Mouse (Mus musculus) embryonic facial prominence, embryonic 12.5 days (tissue): ENCODE measurements around the gene Gm17677. TPM values are rescaled to one million over a fixed set of nuclear protein-coding genes. Genes with fewer than 3 reads are reported as not detected.

ENCODE experiments used
- ATAC-seq: fragments of 200-750 bp; cut with Nextera tagmentation; 2 replicates; pipeline ENCODE4 v1.8.0; 2017; ENCODE audit not compliant: insufficient number of reproducible peaks, insufficient read depth, low FRiP score, low TSS enrichment
- H3K27ac ChIP-seq: fragments of 300-500 bp; sonication (generic); 2 replicates; pipeline ENCODE4 v1.5.1; 2016; ENCODE audit warnings: mild to moderate bottlenecking
- H3K27me3 ChIP-seq: fragments of 300-500 bp; sonication (generic); 2 replicates; pipeline ENCODE4 v1.6.1; 2016; ENCODE audit warnings: mild to moderate bottlenecking, moderate library complexity
- H3K36me3 ChIP-seq: fragments of 300-500 bp; sonication (generic); 2 replicates; pipeline ENCODE4 v1.6.1; 2016; ENCODE audit warnings: mild to moderate bottlenecking
- H3K4me1 ChIP-seq: fragments of 300-500 bp; sonication (generic); 2 replicates; pipeline ENCODE4 v1.6.1; 2016
- H3K4me2 ChIP-seq: fragments of 300-500 bp; sonication (generic); replicated peaks from 2 replicates; pipeline ENCODE4 v1.6.1; 2016; ENCODE audit warnings: mild to moderate bottlenecking, moderate library complexity
- H3K4me3 ChIP-seq: fragments of 300-500 bp; sonication (generic); 2 replicates; pipeline ENCODE4 v1.5.1; 2016; ENCODE audit warnings: mild to moderate bottlenecking
- H3K9ac ChIP-seq: fragments of 300-500 bp; sonication (generic); 2 replicates; pipeline ENCODE4 v1.6.1; 2016; ENCODE audit warnings: mild to moderate bottlenecking, moderate library complexity
- H3K9me3 ChIP-seq: fragments of 300-500 bp; sonication (generic); 2 replicates; pipeline ENCODE4 v1.6.1; 2016; ENCODE audit warnings: mild to moderate bottlenecking, moderate library complexity
- WGBS: fragments of 180-500 bp; shearing (Covaris S2); methylation state at CpG from one replicate; pipeline ENCODE4 v1.1.7; 2016; 5-methylcytosine and 5-hydroxymethylcytosine counted together
- polyA plus RNA-seq: library from polyadenylated mRNA; unstranded; fragments of >200 nt; fragmentation: Nextera tagmentation; extraction: Ambion mirVana; gene quantifications from 2 replicates; pipeline ENCODE4 v1.2.1, GENCODE M21; 2016

Gene Gm17677
- not detected in 2 replicates for polyA plus RNA-seq

GRCm38 (mm10) chr9:35740749-35741148, at the start of gene Gm17677:
TSS of gene Gm17677 (plus strand) at chr9:35741049.
- no peak for ATAC-seq

GRCm38 (mm10) chr9:35691924-35692323, 48.9 kb upstream of the Gm17677 start:
- no peaks in the 10 kb centered on the region for H3K9me3 ChIP-seq
- no peak overlapping the region for H3K9ac ChIP-seq
- no peak overlapping the region for H3K4me3 ChIP-seq
- H3K27me3 ChIP-seq = no peaks in the 10 kb centered on the region
- H3K4me2 ChIP-seq = no peak overlapping the region
- H3K36me3 ChIP-seq = no peaks in the 10 kb centered on the region
- H3K27ac ChIP-seq = no peak overlapping the region
- no peak for ATAC-seq
- peaks cover 3% of the 10 kb centered on the region; the same call in 1 of the 2 replicates for H3K4me1 ChIP-seq

More at GRCm38 (mm10) chr9:35740749-35741148, at the start of gene Gm17677:
- Histone ChIP-seq H3K4me3 (no peak within 1 kb of the TSS), H3K36me3 (no peaks in the 10 kb centered on the region), H3K27ac (no peak within 1 kb of the TSS), H3K4me2 (no peak within 1 kb of the TSS), H3K9ac (no peak within 1 kb of the TSS), H3K9me3 (peaks cover 4% of the 10 kb centered on the region; the same call in 1 of the 2 replicates), H3K4me1 (no peaks in the 10 kb centered on the region), H3K27me3 (no peaks in the 10 kb centered on the region)

GRCm38 (mm10) chr9:35707265-35707664, 33.6 kb upstream of the Gm17677 start:
- no peaks in the 10 kb centered on the region for H3K9me3 ChIP-seq
- H3K4me2 ChIP-seq = no peak overlapping the region
- H3K9ac ChIP-seq = no peak overlapping the region
- no peak overlapping the region for H3K27ac ChIP-seq
- no peaks in the 10 kb centered on the region for H3K4me1 ChIP-seq
- H3K4me3 ChIP-seq = no peak overlapping the region
- H3K36me3 ChIP-seq = no peaks in the 10 kb centered on the region
- no peak for ATAC-seq
- no peaks in the 10 kb centered on the region for H3K27me3 ChIP-seq

GRCm38 (mm10) chr9:35756843-35757242, 16.0 kb downstream of the Gm17677 start:
- Histone ChIP-seq H3K4me1 (no peaks in the 10 kb centered on the region), H3K27ac (no peak overlapping the region), H3K9ac (no peak overlapping the region), H3K36me3 (no peaks in the 10 kb centered on the region), H3K9me3 (no peaks in the 10 kb centered on the region), H3K4me2 (no peak overlapping the region), H3K4me3 (no peak overlapping the region), H3K27me3 (no peaks in the 10 kb centered on the region)
- no peak for ATAC-seq

GRCm38 (mm10) chr9:35778009-35778408, 37.2 kb downstream of the Gm17677 start, which contains the start of gene Gm17727:
TSS of gene Gm17727 (minus strand) at chr9:35778109.
- H3K27ac ChIP-seq = no peak within 1 kb of the TSS
- no peaks in the 10 kb centered on the region for H3K4me1 ChIP-seq
- no peaks in the 10 kb centered on the region for H3K36me3 ChIP-seq
- no peak within 1 kb of the TSS for H3K9ac ChIP-seq
- no peak within 1 kb of the TSS for H3K4me2 ChIP-seq
- 64% methylated on average over 3 of the region's 3 CpGs for WGBS
- no peak for ATAC-seq
- H3K27me3 ChIP-seq = no peaks in the 10 kb centered on the region
- no peak within 1 kb of the TSS for H3K4me3 ChIP-seq
- 0 out of 2 replicates have a peak, but pooled peaks cover 3% of the 10 kb centered on the region for H3K9me3 ChIP-seq

GRCm38 (mm10) chr9:35790001-35790400, 49.2 kb downstream of the Gm17677 start, which contains the start of the genes Gm27235 and D730048I06Rik:
TSS of gene Gm27235 (minus strand) at chr9:35790101.
TSS of gene D730048I06Rik (minus strand) at chr9:35790112.
- no peak within 1 kb of the TSS for H3K4me3 ChIP-seq
- no peak within 1 kb of the TSS for H3K4me2 ChIP-seq
- H3K9me3 ChIP-seq = peaks cover 13% of the 10 kb centered on the region
- ATAC-seq = no peak
- H3K4me1 ChIP-seq = no peaks in the 10 kb centered on the region
- no peaks in the 10 kb centered on the region for H3K27me3 ChIP-seq
- H3K9ac ChIP-seq = no peak within 1 kb of the TSS
- no peaks in the 10 kb centered on the region for H3K36me3 ChIP-seq
- no peak within 1 kb of the TSS for H3K27ac ChIP-seq
- 84% methylated on average over 3 of the region's 3 CpGs for WGBS

Other genes with a start within 250 kb of the Gm17677 start
- not detected in 2 replicates for gene Gm1113, start 222.8 kb upstream of the Gm17677 start, polyA plus RNA-seq
- 6.2 and 6.4 TPM in 2 replicates for gene Ddx25, start 182.5 kb upstream of the Gm17677 start, polyA plus RNA-seq
- 20.9 and 21.4 TPM in 2 replicates for gene Pus3, start 182.5 kb upstream of the Gm17677 start, polyA plus RNA-seq
- 1.2 and 1.3 TPM in 2 replicates for gene Pate2, start 170.8 kb upstream of the Gm17677 start, polyA plus RNA-seq
- 20.3 and 23.6 TPM in 2 replicates for gene Hyls1, start 170.7 kb upstream of the Gm17677 start, polyA plus RNA-seq
- gene Pate4, start 129.1 kb upstream of the Gm17677 start, polyA plus RNA-seq = not detected in 2 replicates
- gene Pate3, start 92.8 kb upstream of the Gm17677 start, polyA plus RNA-seq = not detected in 2 replicates
- gene Pate1, start 53.7 kb upstream of the Gm17677 start, polyA plus RNA-seq = not detected in 2 replicates
- gene Gm17727, start 37.1 kb downstream of the Gm17677 start, polyA plus RNA-seq = not detected in 2 replicates
- not detected in 2 replicates for gene Gm27235, start 49.1 kb downstream of the Gm17677 start, polyA plus RNA-seq
- gene D730048I06Rik, start 49.1 kb downstream of the Gm17677 start, polyA plus RNA-seq = not detected in 2 replicates
- gene 9230110F15Rik, start 103.1 kb downstream of the Gm17677 start, polyA plus RNA-seq = not detected in 2 replicates
- gene 9230113P08Rik, start 167.4 kb downstream of the Gm17677 start, polyA plus RNA-seq = not detected in 2 replicates